Mouse (Mus musculus): ENCODE measurements around the gene Olfr104-ps.

The Olfr104-ps gene

DNA sequence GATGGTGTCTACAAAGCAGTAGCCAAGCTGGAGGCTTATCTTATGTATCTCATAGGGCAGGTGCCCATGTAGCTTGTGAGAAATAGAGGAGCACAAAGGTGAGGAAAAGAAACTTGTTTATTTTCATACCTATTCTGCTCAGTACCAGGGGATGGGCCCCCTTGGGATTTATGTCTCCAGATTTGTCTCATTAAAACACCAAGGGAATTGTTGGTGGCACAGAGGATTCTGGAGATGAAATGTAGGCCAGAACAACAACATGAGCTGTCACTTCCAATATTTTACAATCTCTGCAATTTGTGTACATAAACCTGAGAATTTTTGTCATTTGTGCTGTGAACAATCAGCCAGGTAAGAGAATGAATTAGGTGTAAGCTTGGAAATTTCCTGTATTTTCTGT is at the start of gene Olfr104-ps:
Olfr104-ps (plus strand) TSS at position 301 of the 400 bp plus-strand sequence.
- no peak for DNase-seq

DNA sequence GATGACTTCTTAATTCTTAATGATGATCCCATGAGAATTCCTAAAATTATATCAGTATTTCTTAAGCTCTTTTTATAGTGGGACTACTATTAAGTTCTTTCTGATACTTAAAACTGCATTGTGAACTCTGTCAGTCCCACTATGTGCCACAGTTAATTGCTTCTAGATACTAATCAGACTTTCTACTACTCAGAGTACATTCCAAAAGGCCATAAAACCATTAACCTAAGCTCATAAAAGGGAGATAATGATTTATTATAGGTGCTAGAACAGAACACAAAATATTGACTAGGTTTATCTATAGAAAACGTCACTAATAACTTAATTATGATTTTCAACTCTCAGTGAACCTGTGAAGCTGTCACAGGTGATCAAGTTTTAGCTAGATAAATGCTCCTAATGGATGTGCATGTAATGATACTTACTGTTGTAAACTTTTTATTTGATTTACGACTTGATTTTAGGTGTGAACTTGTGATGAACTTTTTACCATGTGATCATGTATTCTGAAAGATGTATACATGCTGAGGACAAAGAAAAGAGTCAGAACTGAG is 49.2 kb upstream of the Olfr104-ps start:
- DNase-seq = no peak

DNA sequence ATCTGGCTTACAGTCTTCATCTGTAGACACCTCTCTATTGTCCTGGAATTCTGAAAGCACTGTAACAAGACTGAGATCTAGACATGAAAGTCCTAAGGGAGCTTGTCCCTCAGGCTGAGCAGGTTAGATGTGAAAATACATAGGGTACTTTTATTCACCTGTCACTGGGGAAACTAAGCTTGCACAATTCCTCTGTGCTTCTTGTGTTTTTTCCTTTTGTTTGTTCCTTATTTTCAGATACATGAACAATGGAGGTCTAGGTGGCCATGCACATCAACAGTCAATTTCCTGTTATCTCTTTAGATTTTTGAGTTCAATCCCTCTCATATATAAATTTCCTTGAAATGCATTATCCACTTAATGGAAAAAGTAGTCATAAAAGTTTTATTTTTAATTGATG is 42.4 kb upstream of the Olfr104-ps start, which contains the start of gene Olfr102:
Olfr102 (minus strand) TSS at position 101 of the 400 bp plus-strand sequence.
- no peak for DNase-seq

DNA sequence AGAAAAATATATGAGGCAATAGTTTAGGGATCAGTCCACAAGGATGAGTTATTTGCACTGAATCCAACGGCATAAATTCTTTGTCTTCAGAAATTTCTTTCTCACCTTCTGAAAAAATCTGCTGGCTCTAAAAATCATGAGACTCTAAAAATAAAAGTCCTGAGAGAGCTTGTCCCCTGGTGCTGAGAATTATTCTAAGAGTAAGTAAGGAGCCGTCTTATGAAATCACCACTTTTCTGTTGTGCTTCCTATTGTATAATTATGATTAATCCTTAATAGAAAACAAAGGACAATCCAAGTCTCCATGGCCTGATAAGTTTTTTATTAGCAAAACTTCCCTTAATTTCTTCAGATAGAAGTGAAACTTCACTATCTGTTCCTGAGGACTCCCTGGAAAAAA is 19.8 kb upstream of the Olfr104-ps start, which contains the start of gene Olfr103:
Olfr103 (minus strand) TSS at position 101 of the 400 bp plus-strand sequence.
- DNase-seq = no peak

DNA sequence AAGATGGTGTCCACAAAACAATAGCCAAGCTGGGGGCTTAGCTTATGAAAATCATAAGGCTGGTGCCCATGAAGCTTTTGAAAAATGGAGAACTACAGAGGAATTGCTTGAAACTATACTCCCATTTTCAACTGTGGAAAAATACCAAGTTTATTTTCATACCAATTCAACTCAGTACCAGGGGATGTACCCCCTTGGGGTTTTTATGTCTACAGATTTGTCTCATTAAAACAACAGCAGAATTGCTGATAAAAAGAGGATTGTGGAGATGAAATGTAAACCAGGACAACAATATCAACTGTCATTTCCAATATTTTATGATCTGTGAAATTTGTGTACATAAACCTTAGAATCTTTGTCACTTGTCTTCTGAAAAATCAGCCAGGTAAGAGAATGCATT is 19.4 kb downstream of the Olfr104-ps start, which contains the start of gene Olfr105-ps:
Olfr105-ps (plus strand) TSS at position 301 of the 400 bp plus-strand sequence.
- no peak for DNase-seq

DNA sequence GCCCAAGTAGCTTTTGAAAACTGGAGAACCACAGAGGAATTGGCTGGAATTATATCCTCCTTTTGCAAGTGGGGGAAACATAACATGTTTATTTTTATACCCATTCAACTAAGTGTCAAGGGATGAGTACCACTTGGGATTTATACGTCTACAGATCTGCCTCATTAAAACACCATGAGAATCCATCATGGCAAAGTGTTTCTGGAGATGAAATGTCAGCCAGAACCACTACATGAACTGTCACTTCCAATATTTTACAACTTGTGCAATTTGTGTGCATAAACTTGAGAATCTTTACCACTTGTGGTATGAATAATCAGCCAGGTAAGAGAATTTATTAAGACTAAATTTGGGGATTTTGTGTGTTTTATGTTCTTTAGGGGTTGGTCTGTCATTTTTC is 30.7 kb downstream of the Olfr104-ps start, which contains the start of gene Olfr106-ps:
Olfr106-ps (plus strand) TSS at position 301 of the 400 bp plus-strand sequence.
- no peak for DNase-seq

DNA sequence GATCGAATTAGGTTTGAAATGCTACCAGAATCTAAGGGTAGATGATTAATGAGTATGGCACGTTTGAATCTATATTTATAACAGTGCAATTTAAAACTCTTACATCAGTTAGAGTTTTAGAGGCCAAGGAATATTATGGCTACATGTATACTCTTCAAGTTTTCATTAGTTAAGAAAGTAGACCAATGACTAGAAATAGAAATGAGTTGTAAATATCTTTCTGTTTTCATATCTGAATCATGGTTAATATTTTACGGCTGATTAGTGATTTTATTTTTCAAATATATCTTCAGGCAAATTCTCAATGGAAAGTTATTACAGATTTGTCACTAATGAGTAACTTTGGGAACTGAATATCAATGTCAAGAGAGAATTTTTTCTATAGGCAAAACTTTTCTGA is 39.5 kb downstream of the Olfr104-ps start, which contains the start of gene Olfr107:
Olfr107 (plus strand) TSS at position 301 of the 400 bp plus-strand sequence.
- DNase-seq = no peak

DNA sequence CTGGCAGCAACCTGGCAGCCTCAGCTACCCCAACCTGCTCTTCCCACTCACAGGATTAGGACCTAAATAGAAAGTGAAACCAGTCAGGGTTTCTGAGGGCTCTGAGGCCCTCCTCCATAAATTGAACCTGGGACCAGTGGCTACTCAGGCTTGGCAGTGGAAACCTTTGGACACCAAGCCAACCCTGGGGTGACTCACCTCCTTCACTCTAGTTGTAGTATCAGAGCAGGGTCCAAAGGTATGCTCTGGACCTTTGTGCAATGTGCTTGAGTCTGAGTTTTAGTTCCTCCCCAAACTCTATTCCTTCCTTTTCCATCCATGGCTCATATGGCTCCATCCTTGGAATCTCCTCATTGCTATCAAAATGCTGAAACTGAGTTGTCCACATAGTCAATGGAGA is 54.0 kb downstream of the Olfr104-ps start:
- no peak for DNase-seq
